Mouse (Mus musculus) kidney, postnatal 4 days (tissue): ENCODE results near the gene Pwwp2a.

Source experiments
- DNase-seq, 2 experiments: peaks; one replicate each; pipeline ENCODE4 v3.0.0; 2021; ENCODE audit warnings: mixed read lengths in 2 of 2

Gene Pwwp2a

GRCm38 (mm10) chr11:43681472-43682414 is at the start of gene Pwwp2a:
Gene Pwwp2a, plus strand, starts transcription at chr11:43681998.
- peak; percentile 99 for DNase-seq

GRCm38 (mm10) chr11:43632566-43632965 is 49.2 kb upstream of the Pwwp2a start:
- no peak for DNase-seq

- DNase-seq, result no peak
Measured at GRCm38 (mm10) chr11:43633165-43633564, 48.6 kb upstream of the Pwwp2a start.

GRCm38 (mm10) chr11:43633658-43634401 is 48.0 kb upstream of the Pwwp2a start:
- peak; percentile 89 to 93 for DNase-seq

DNA sequence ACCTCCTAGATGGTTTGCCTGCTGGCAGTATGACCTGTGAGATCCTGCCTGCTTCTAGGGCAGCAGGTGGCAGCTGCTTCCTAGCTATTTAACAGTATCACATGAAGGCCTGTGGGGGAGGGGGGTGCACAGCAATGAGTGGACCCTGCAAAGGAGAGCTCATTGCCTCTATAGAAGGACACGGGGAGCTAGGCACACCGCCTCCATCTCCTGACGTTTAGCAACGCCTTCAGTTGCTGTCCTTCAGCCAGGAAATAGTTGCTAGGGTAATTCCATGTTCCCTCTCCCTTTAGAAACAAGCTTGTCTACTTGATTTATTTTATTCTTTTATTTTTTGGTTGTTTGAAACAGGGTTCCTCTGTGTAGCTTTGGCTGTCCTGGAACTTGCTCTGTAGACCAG is 45.0 kb upstream of the Pwwp2a start:
- peak in 1 of 2 experiments; percentile 20 for DNase-seq

DNA sequence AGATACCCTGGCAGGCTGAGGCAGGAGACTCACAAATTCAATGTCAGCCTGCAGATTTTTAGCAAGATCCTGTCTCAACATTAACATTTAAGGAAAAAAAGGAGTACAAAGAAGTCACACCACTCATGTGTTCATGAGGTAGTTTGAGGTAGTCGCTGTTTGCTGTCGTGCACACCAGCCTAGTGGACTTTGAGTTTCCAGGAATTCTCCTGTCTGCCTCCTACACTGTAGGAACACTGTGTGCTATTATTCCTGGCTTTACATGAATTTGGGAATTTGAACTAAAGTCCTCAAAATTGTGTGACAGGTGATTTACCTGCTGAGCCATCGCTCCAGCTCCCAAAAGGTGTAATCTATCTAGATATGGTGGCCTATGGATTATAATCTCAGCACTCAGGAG is 43.3 kb upstream of the Pwwp2a start:
- no peak for DNase-seq

DNA sequence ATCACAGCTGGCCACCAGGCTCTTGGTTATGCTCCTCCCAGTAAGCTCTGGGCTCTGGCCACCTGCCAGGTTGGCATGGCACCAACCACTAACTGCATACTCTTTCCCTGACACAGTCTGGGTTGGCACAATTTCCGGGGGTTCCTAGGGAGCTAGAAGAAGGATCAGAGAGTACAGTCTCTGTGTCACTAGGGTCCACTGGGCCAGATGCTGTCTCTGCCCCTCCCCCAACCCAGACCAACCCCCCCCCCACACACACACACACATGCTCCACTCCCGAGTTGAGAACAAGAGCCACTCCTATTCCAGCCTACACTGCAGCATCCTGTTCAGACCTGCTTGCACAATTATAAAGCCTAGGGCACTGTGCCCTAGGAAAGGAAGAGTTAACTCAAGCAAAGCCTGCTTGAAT is 38.6 kb upstream of the Pwwp2a start:
- DNase-seq, result peak; percentile 89 to 93

- DNase-seq, result peak in 1 of 2 experiments; percentile 20
Measured at GRCm38 (mm10) chr11:43645286-43645685, 36.5 kb upstream of the Pwwp2a start.

DNA sequence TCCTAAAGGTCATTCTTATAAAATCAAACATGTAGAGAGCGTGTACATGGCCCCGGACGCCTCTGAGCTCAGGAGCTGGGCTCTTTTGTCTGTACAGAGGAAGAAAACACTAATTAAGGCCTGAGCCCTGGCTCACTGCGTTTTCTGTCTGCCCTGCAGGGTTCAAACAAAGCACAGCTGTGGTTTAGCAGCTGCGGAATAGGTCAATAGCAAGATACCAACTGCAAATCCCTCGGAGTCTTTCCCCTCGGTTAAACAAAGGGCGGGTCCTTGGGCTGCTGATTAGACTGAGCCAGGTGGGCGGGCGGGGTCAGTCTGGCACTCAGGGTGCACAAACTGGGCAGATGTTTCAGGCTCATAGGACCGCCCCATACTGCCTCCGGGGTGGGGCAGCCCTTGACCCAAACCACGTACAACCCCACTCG is 28.7 kb upstream of the Pwwp2a start:
- peak; percentile 52 to 63 for DNase-seq

- no peak for DNase-seq
Measured at GRCm38 (mm10) chr11:43656464-43656863, 25.3 kb upstream of the Pwwp2a start.

- no peak for DNase-seq
Measured at GRCm38 (mm10) chr11:43658010-43658409, 23.8 kb upstream of the Pwwp2a start.

DNA sequence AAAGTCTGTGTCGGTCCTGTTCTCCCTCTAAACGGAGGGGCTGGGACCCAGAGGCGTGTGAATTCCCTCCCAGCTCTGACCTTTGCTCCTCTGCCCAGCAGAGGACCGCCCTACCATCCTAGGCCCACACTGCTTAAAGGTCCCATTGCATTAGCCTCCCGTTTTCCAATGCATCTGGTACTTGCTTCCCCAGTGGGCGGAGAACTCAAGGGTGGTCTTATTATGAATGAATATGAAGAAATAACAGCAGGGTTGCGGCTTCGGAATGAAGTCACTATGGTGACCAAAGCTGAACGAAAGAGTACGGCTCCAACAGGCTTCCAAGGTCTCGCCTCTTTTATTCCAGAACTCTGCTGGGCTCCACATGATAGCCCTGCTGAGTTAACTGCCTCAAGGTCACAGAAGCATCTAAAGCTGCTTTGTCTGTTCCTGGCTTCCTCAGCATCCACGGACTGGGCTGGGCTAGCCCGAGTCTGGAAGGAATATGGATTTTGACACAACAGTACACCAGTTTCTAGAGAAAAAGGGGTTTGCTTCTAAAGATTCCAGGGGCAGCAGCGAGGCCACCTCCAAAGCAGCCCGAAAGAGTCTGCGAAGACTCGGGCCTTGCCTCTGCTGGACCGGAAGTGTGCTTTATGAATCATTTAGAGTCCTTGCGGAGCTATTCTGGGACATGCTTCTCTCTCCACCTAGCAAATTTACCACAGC is 14.6 kb upstream of the Pwwp2a start:
- peak in 1 of 2 experiments; percentile 30 for DNase-seq

GRCm38 (mm10) chr11:43682415-43683217 is 818 bp downstream of the Pwwp2a start:
- peak; percentile 66 to 76 for DNase-seq

GRCm38 (mm10) chr11:43688850-43689249 is 7.1 kb downstream of the Pwwp2a start:
- no peak for DNase-seq

DNA sequence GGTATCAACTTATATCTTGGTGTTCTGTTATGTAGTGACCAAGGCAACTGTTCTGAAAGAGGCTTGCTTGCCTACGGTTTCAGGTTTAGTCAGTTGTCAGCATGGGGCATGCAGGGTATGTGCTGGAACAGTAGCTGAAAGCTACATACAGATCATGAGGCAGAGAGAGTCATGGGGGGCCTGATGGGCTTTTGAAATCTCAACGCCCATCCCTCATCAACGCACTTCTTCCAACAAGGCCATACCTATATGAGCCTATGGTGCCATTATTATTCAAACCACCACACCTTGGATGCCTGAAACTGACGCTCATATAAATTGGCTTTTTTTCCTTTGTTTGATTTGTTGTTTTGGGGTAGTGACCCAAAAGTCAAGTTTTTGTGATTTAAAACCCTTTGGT is 14.8 kb downstream of the Pwwp2a start:
- DNase-seq, result no peak

DNA sequence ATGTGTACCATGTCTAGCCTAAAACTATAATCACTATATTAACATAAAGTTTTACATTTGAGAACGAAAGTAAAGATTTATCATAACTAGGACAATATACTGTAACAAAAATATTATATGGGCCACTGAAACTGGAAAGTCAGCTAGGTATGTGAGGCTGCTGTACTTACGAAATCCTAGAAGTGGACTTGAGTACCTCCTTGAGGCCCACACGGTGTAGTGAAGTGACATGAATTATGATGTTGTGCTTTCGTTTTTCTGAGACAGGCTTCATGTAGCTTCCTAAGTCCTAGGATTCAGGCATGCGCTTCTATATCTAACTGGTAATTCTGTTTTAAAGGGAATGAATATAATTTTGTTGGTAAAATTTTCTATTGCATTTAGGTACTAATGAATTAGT is 16.8 kb downstream of the Pwwp2a start:
- no peak for DNase-seq

DNA sequence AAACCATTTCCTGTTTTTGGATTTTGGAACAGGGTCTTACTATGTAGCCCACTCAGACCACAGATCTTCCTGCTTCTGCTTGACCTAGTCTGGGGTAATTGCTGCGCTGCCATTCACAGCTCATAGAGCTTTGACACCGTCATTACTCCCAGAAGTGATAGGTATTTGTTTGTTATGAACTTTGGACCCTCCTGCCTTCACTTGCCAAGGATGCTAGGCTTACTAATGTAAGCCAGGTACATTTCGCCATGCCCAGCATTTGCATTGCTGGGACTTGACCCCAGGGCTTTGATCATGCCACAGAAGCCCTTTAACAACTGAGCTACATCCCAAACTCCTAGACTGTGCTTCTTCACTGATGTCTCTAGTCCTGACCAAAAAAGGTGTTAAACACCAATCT is 18.5 kb downstream of the Pwwp2a start:
- DNase-seq, result no peak

DNA sequence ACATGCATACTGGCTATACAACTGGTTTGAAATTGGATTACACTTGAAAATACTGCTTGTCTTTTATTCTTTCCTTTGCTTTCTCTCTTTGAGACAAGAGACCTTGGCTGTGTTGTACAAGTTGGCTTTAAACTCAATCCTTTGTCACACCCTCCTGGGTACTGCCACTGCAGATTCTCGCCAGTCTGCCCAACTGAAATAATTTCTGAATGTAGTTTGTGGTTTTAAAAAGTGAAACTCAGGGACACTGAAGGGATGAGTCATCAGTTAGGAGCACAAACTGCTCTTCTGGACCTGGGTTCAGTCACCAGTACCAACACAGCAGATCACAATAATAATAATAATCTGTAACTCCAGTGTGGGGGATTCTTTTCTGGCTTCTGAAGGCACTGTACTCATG is 21.8 kb downstream of the Pwwp2a start:
- no peak for DNase-seq

DNA sequence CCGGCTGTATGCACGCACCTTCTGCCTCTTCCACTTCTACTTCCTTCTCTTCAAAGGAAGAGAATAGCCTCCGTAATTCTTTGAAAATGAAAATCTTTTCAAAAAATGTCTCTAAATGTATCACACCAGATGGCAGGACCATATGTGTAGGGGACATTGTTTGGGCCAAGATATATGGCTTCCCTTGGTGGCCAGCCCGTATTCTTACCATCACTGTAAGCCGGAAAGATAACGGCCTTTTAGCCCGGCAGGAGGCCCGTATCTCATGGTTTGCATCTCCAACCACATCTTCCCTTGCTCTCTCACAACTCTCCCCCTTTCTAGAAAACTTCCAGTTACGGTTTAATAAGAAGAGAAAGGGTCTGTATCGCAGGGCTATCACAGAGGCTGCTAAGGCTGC is 24.0 kb downstream of the Pwwp2a start:
- no peak for DNase-seq

- no peak for DNase-seq
Measured at GRCm38 (mm10) chr11:43708409-43708808, 26.6 kb downstream of the Pwwp2a start.

GRCm38 (mm10) chr11:43712178-43712577 is 30.4 kb downstream of the Pwwp2a start:
- DNase-seq, result no peak

GRCm38 (mm10) chr11:43723411-43723810 is 41.6 kb downstream of the Pwwp2a start:
- DNase-seq, result no peak
